Mouse (Mus musculus): ENCODE data around the gene Irx3. TPM values are rescaled to one million over a fixed set of nuclear protein-coding genes. Genes with fewer than 3 reads are reported as not detected.

Gene Irx3
- total RNA-seq (2021) = 1 to 10 TPM in 1 of 2 experiments, under 1 TPM in 1; 0.74 to 1.1 TPM
- long read RNA-seq, experiment 1, partial matches to known transcripts = 0 of 1 reads
- long read RNA-seq, experiment 1, other reads (novel, unspliced or antisense) = 0 of 1 reads
- long read RNA-seq, experiment 2, partial matches to known transcripts = 0 of 1 reads
- long read RNA-seq, experiment 2, other reads (novel, unspliced or antisense) = 0 of 1 reads

DNA sequence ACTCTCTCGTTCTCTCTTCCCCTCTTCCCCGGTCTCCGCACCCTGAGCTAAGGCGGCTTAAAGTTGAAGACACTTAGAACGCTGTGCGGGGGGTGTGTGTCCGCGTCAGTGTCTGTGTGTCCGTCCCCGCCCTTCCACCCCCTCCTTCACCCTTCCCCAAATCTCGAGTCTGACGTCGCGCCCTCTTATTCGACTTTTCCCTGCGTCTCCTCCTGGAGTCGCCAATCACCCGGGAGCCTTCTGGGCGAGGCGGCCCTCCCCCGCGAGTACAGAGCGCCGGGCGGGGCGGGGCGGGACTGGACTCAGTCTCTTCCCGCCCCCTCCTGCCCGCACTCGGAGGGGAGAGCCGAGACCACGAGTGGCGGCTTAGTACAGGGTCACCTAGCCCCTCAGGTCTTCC lies at the start of gene Irx3:
Irx3 (minus strand) TSS at position 229 of the 400 bp plus-strand sequence.
- peak; percentile 53 to 54 for DNase-seq (ENCODE audit: low spot score in 2 of 2)

DNA sequence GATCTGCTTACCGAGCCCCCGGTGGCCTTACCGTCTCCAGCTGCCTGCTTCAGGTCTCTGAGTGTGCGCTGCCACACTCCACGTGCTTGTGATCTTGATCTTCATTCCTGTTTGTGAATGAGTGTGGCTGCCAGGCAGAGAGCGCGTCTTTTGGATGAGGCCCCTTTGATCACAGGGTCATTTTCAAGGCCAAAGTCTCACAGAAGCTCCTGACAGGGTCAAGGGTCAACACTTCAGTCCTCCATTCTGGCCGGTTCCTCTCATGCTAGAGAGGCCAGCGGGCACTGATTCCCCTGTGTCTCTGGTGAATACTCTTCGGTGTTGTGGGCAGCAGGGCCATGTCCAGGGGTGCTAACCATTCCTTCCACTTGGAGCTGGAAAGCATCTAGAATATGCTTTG lies 49.5 kb upstream of the Irx3 start:
- DNase-seq (ENCODE audit: low spot score in 2 of 2) = no peak

DNA sequence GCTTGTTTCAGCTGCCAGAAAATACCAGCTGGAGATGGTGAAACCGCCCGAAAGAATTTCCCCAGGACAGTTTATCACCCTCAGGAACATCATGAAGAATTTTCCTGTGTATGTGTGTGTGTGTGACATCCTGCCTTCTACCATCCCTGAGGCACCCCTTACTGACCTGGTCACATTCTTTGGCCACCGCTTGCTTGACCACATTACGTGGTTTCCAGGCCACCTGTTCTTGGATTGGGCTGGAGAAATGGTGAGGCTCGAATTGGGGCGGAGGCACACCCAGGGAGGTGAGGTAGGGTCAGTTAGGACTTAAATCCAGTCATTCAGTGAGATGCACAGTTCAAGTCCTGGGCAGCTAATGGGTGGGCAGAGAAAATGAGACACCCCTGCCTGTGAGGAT lies 48.1 kb upstream of the Irx3 start:
- no peak for DNase-seq (ENCODE audit: low spot score in 2 of 2)

DNA sequence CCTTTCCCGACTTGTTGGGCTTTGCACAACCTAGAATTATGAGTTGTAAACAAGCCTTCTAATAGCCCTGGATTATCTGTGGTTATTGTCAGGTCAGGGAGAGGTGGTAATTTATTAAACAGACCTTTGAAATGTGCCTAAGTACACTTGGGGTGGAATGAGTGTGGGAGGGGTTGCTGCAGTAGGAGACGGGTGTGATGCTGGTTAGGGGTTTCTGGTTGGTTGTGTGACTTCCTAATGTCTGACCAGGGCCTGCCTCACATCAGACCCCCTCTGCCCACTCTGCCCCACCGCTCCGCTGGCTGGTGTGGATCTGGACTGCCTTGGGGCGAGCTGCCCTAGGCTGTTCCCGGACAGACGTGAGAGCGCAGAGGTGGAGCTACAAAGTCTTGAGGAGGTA lies 47.7 kb upstream of the Irx3 start:
- DNase-seq (ENCODE audit: low spot score in 2 of 2) = no peak

DNA sequence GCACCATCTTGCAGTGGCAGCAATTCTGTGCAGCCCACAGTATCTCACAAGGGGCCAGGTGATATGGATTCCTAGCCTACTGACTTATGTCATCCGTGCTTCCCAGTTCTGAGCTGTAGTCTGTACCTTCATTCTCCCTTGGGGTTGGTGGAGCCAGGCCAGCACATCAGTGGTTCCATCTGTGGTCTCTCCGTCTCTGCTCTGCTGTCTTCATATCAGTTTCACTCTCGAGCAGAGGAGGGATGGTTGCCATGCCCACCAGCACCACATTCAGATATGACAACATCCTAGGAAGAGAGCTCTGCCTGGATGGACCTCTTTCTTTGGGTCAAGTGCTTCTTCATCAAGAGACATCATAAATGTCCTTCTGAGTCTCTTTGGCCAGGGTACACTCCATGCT lies 43.8 kb upstream of the Irx3 start:
- DNase-seq (ENCODE audit: low spot score in 2 of 2) = no peak

DNA sequence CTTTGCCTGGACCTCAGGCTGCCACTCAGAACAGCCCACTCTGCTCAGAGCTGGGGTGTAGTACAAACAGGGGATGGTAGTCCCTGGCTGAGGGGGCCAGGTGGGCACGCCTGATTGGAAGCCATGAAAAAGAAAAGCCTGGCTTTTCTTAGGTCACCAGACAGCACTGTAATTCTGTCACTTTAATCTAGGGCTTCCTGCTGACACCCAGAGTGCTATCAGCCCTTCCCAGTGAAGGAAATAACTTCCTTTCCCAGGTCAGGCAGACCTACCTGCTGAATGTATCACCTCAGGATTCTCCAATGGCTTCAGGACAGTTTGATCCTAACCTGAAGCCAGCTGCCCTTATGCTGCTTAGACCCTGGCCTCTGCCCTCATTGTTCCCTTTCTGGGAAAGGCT lies 35.3 kb upstream of the Irx3 start:
- DNase-seq (ENCODE audit: low spot score in 2 of 2) = no peak

DNA sequence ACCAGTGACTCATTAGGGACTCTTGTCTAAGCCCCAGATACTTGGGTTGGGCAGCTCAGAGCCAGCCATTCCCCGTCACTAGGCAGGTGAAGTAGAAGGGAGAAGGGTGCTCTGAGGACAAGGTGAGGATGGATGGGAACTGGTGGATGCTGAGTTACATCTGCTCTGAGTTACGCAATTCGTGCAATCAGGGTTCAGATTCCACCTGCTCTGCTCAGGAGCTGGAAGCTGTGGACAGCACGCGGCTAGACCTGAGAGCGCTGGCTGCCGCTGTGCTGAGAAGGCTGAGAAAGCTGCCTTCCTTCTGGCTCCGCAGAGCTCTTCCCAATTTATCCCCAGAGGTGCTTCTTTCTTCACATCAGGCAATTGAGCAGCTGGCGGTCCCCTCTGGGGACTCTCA lies 34.8 kb upstream of the Irx3 start:
- DNase-seq (ENCODE audit: low spot score in 2 of 2) = no peak

DNA sequence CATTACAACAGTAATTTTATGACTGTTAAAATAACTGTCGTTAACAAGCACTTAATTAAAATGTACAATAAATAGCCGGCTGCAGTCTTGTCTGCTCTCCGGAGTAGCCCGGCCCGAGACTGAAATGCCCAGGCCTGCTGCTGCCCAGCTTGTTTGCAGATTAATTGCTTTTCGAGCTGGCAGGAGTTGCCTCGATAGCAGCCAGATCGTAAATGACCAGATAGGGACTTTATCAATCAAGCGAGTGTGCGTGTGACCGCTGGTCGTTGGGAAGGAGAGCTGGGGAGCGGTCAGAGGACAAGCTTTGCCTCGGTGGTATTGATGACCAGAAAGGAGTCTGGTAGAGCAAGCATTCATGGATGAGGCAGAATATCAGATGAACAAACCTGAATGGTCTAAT lies 25.8 kb upstream of the Irx3 start:
- no peak for DNase-seq (ENCODE audit: low spot score in 2 of 2)

DNA sequence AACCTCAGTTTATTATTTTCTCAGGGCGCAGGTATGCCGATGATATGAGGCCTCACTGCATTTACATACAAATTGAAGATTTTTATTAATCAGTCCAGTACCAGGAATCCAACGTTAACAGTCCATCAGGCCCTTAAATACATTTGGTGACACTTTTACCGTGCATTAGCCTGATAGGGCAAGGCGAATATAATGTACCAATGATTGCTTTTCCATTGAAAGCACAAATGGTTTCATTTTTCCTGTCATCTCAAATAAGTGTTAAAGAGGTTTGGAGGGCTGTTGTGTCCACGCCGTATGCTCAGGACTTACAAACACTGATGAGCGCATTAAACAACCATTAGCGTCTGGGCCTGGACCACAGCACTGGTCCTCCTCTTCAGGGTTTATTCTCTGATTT lies 25.3 kb upstream of the Irx3 start:
- no peak for DNase-seq (ENCODE audit: low spot score in 2 of 2)

DNA sequence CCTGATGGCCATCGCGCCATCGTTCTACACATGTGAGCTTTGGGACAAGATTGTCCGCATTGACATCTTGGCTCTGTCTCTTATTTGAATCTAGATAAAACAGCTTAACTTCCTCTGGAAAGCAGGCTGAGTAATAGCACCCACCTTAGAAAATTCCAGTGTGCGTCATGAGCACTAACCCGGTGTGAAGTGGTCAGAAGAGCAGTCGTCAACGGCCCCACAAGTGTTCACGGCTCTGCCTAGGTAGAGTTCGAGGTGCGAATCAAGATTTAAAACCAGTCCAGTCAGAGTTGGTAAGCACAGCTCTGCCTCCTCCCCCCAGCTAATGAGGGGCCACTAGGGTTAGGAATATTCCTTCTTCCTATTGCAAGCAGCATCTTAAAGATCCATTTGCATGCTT lies 21.5 kb upstream of the Irx3 start:
- DNase-seq (ENCODE audit: low spot score in 2 of 2) = no peak

DNA sequence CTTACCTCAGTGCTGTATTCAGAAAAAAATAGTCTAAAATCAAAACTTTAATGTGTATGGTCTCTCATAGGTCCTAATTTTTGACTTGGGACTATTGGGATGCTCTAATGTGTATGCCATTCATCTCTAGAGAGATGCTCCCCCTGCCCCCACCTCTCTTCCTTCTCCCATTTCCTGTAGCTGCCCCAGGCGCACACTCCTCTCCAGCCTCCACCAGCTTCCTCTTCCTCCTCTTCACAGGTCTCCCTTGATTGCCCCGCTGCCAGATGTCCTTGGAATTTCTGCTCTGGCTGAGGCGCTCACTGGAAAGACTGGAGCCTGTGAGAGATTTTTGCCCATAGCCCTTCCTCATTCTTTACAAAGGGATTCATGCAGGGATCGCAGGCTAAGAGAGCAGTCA lies 20.9 kb upstream of the Irx3 start:
- no peak for DNase-seq (ENCODE audit: low spot score in 2 of 2)

DNA sequence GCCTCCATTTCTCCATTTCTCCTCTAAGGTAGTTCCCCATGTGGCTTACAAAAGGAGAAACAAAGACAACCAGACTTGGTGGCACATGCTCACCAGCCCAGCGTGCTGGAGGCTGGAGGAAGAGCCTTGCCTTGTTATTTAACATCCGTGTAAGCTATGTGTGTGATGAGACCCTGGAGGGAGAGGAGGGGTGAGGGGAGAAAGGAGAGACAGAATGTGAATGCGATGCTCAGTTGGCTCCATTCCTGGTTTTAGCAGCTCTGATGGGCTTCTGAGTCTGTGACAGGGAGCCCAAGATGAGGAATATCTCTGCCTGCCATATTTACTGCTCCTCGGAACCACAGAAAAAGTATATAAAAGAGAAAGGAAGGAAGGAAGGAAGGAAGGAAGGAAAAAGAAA lies 20.1 kb upstream of the Irx3 start:
- DNase-seq (ENCODE audit: low spot score in 2 of 2) = no peak

DNA sequence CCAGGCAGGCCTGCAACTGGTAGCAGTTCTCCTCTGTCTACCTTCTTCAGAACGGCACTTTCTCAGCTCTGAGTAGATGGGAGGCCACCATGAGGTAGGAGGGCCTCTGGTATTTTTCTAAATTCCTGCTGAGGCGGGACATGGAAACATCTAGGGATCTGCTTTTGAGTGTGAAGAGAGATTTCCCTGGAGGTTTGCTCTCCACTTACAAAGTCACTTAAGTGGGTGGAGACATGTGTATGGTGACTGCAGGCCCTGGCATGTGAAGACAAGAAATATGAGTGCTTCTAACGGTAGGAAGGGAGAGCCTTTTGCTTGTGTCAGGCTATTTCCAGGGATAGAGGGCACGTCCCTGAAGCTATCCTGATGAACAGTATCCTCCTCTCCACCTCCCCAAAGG lies 17.9 kb upstream of the Irx3 start:
- no peak for DNase-seq (ENCODE audit: low spot score in 2 of 2)

DNA sequence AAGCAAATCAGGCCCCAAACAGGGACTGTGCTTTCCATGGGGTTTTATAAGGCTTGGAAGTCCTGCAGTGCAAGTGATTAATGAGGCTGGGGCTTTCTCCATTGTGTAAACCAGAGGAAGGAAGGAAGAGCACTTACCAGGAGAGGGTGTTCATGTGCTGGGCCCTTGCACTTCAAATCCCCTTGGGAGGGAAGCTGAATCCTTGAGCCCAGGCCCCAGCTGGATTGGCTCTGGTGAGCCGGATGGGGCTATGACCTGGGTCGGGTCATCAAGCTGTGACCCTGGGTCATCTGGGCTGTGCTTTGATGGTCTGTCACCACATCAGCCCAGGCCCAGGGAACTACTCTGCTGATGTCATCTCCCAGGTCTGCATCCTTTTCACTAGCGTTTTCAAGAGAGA lies 16.9 kb upstream of the Irx3 start:
- DNase-seq (ENCODE audit: low spot score in 2 of 2) = no peak

DNA sequence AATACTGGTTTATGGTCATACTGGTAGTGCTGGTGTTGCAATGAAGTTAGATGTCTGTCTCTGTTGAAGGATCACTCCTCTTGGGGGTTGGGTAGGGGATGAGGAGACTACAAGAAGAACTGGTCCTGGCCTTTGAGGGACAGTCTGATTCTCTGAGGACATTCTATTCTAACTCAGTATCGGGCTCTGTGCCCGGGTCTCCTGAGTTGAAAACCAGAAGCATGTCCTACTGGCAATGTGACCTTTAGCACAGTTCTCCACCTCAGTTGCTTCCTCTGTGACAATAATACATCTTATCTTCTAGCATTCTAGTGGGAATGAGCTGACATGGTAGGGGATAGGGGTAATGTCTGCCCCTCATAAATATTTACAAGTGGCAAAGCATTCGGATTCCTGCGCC lies 12.2 kb upstream of the Irx3 start:
- no peak for DNase-seq (ENCODE audit: low spot score in 2 of 2)

DNA sequence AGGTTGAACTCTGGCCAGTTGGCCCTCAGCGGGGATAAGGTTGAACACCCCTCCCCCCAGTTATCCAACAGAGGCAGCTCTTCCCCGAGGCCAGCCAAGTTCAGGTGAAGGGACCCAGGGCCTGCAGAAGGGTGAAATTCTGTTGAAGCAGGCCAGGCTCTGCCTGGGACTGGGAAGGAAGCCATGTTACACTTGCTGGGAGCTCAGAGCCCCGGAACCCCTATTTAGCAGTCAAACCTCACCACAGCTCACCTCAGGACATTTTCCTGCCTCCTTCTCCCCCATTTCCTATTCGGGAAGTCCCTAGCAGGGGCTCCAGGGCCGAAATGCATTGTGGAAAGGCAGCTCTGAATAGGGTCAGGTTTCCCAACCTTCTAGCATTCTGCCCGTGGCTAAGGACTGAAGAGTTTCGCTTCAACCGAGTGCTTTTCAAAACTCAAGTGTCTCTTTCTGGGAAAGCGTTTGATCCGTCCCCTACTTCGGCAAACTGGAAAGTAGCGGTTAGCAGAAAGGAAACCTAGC lies 4.9 kb upstream of the Irx3 start:
- no peak for DNase-seq (ENCODE audit: low spot score in 2 of 2)

DNA sequence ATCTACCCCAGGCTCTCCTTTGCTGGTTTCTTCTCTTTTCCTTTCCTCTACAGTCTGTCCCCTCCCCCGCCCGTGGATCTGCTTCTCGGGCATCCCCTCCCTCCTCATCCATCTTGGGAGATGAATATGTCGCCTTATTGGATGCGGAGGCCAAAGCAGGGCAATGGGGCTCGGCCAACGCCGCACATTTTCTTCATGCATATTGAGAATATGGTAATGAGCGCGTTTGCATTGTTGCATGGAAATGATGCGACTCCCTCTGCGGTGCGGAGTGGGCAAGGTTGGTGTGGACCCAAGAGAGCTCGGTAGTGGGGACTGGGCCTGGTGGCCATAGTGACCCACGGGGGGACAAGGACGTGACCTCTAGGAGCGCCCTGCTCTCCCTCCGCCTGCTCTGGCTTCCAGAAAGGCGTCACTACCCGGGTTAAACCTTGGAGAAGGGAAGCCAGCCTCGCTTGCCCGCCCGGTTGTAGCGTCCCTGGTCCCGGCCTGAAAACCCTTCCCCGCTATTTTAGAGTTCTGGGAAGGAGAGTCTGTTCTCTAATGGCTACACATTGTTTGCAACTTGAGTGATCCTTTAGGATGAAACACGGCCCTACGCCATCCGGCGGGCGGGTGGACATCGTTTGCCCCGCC lies 4.3 kb upstream of the Irx3 start:
- no peak for DNase-seq (ENCODE audit: low spot score in 2 of 2)

DNA sequence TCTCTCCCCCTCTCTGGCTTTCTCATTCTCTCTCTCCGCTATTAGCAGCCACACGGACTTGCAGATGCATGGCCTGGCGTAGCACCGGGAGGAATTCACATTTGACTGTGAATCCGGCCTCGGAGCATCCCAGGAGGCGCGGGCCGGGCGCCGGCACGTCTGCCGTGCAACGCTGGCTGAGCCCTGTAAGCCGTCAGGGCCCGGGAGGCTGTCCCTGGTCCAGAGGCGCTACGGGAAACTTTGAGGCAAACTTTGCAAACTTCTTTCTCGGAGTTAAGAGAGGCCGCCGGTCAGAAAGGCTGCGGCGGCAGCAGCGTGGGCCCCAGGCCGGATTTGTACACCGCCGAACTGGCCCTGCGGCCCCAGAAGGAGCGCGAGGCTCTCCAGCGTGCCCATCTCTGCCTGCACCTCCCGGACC lies 3.4 kb upstream of the Irx3 start:
- DNase-seq (ENCODE audit: low spot score in 2 of 2) = peak in 1 of 2 experiments; percentile 31

DNA sequence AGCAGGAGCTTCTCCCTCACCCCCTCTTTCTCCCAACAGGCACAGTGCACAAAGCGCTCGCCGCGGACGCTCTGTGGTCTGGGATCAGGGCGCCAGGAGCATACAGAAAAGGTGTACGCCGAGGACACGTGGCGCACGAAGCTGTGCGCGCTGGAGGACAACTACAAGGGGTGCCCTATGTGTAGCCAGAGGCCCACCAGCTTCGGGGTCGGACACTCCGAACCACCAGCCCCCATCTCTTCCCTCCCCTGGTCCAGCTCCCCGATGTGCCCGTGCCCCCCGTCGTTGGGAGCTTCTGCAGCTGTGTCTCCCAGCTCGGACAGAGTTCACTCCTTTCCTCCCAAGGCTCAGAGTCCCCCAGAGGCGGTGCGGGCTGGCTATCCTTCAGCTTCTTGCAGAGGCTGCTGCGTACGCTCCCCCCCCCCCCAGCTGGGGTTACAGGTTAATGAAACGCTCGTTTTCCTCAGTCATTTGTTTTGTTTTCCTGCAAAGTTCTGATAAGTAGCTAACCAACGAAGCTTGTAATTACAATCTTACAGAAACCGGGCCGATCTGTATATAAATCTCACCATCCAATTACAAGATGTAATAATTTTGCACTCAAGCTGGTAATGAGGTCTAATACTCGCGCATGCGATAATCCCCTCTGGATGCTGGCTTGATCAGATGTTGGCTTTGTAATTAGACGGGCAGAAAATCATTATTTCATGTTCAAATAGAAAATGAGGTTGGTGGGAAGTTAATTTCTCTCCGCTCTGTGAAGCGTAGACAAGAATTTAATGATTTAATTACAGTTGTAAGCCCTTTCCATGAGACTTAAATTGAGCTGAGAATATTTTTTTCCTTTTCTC lies 2.8 kb upstream of the Irx3 start:
- DNase-seq (ENCODE audit: low spot score in 2 of 2) = no peak

DNA sequence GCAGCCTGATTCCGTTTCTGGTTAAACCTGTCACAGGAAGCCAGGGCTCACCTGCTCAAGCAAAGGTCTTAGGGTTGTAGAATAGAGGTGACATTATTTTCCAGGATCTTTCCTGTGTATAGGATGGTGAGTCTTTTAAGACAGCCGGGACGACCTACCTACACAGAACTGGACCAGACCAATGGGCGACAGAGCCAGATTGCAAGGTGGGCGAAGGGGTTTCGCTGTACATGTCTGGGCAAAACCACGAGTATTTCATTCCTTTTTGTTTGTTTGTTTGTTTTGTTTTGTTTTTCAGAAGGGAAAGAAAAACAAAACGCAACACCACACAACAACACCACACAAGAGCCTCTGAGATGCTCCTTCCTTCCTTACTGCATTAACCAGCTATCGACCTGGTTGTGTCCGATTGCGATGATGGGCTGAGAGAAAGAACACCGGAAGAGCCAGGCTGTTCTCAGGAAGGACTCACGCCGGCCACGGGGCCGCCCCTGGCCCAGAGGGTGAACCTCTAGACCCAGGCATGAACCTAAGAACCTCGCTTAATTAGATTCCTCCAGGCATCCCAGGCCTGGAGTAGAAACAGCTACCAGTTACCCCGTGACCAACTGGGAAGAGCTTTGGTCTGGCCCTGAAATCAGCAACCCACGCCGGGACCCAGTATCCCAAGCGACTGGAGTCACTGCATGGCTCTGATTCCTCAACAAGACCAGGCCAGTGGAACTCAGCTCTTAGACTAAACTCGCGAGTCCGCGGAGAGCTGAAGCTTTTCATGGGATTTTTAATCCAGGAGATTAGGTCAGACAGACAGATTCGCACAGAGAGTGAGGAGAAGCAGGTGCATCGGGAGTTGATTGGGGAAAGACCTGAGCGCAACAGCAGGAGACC lies 1.9 kb upstream of the Irx3 start:
- DNase-seq (ENCODE audit: low spot score in 2 of 2) = no peak

Data from gastrocnemius, postnatal 4 days (tissue).